Mouse (Mus musculus) C2C12 (cell line): ENCODE results near the gene Ech1.

Experiments
- CEBPB ChIP-seq: IDR thresholded peaks from one replicate; pipeline ENCODE4 v1.6.1; 2011; ENCODE audit warnings: low read depth, mild to moderate bottlenecking, control low read depth, moderate library complexity
- CTCF ChIP-seq: IDR thresholded peaks from one replicate; pipeline ENCODE4 v1.5.1; 2011; ENCODE audit not compliant: control insufficient read depth, insufficient read depth, insufficient read length
- MAX ChIP-seq: IDR thresholded peaks from one replicate; pipeline ENCODE4 v1.6.1; 2011; ENCODE audit warnings: mild to moderate bottlenecking, control low read depth
- MYOD1 ChIP-seq: IDR thresholded peaks from one replicate; pipeline ENCODE4 v1.6.1; 2011; ENCODE audit warnings: low read depth; ENCODE audit not compliant: control insufficient read depth, insufficient read length
- USF1 ChIP-seq: IDR thresholded peaks from one replicate; pipeline ENCODE4 v1.6.1; 2011; ENCODE audit warnings: low read depth, mild to moderate bottlenecking, control low read depth, moderate library complexity

DNA sequence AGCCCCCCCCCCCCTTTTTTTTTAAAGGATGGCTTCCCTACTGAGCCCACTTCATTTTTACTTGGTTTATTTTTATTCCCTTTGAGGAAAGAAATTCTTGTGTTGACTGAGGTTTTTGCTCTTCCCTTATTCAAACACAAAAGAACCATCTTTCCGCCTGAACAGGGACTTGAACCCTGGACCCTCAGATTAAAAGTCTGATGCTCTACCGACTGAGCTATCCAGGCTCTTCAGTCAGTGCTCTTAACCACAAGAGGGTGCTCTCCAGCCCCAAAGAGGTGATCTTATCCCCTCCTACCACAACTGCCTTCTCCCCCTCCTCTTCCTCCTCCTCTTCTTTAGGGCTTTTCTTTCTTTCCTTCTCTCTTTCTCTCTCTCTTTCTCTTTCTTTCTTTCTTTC is 31.2 kb upstream of the Ech1 start:
- TF ChIP-seq USF1 = no peak
- TF ChIP-seq MYOD1 = no peak
- TF ChIP-seq CEBPB = no peak
- no peak for TF ChIP-seq MAX
- no peak for TF ChIP-seq CTCF
